Mouse (Mus musculus) naive thymus-derived CD4-positive, alpha-beta T cell, adult 5 months (primary cell): Measurements from ENCODE around the gene Gm3055. TPM values are rescaled to one million over a fixed set of nuclear protein-coding genes. Genes with fewer than 3 reads are reported as not detected.

Source experiments
- polyA plus RNA-seq: library from polyadenylated mRNA; unstranded; fragments of 100-300 nt; shearing (Covaris generic); gene quantifications from one replicate; pipeline ENCODE4 v1.2.1, GENCODE M21; 2017

Gm3055 gene
- polyA plus RNA-seq: 7.0 TPM

GRCm38 (mm10) chr10:81770506-81771403, at the start of gene Gm3055:
Gene Gm3055, minus strand, starts transcription at chr10:81771161.

GRCm38 (mm10) chr10:81811899-81812298, 40.9 kb upstream of the Gm3055 start, which contains the start of gene Gm4767:
Gene Gm4767, plus strand, starts transcription at chr10:81812186.

GRCm38 (mm10) chr10:81704531-81705301, 66.2 kb downstream of the Gm3055 start, which contains the start of gene Zfp433:
Gene Zfp433, plus strand, starts transcription at chr10:81704825.

Other genes with a start within 250 kb of the Gm3055 start
- 3.3 TPM for gene Gna15, start 246.9 kb downstream of the Gm3055 start, polyA plus RNA-seq
- 9.7 TPM for gene Gna11, start 226.0 kb downstream of the Gm3055 start, polyA plus RNA-seq
- 989 TPM for gene Aes, start 211.7 kb downstream of the Gm3055 start, polyA plus RNA-seq
- gene Tle2, start 196.6 kb downstream of the Gm3055 start, polyA plus RNA-seq: 0.93 TPM
- 2.5 TPM for gene Tle6, start 170.1 kb downstream of the Gm3055 start, polyA plus RNA-seq
- 1.6 TPM for gene BC025920, start 164.9 kb downstream of the Gm3055 start, polyA plus RNA-seq
- 10.4 TPM for gene Sirt6, start 143.4 kb downstream of the Gm3055 start, polyA plus RNA-seq
- 2.6 TPM for gene Ankrd24, start 142.6 kb downstream of the Gm3055 start, polyA plus RNA-seq
- 2.4 TPM for gene Gm10778, start 122.1 kb downstream of the Gm3055 start, polyA plus RNA-seq
- gene Zfp433, start 66.3 kb downstream of the Gm3055 start, polyA plus RNA-seq: 15.6 TPM
- gene Gm4767, start 41.0 kb upstream of the Gm3055 start, polyA plus RNA-seq: 3.2 TPM
- gene Gm32687, start 92.8 kb upstream of the Gm3055 start, polyA plus RNA-seq: 1.3 TPM
- gene Zfp781, start 159.3 kb upstream of the Gm3055 start, polyA plus RNA-seq: not detected